Mouse (Mus musculus) Muller cell, postnatal 12 days (primary cell): ENCODE measurements at regions not wholly inside any gene's neighbourhood (a gene's known extent, or its start where the extent isn't known, plus 50 kb on each side); places are given as distances from the start of the nearest gene placed in this dataset.

Experiments used
- DNase-seq: peaks from one replicate; pipeline ENCODE4 v3.0.0-alpha.2; 2015; ENCODE audit errors: inconsistent ontology term

DNA sequence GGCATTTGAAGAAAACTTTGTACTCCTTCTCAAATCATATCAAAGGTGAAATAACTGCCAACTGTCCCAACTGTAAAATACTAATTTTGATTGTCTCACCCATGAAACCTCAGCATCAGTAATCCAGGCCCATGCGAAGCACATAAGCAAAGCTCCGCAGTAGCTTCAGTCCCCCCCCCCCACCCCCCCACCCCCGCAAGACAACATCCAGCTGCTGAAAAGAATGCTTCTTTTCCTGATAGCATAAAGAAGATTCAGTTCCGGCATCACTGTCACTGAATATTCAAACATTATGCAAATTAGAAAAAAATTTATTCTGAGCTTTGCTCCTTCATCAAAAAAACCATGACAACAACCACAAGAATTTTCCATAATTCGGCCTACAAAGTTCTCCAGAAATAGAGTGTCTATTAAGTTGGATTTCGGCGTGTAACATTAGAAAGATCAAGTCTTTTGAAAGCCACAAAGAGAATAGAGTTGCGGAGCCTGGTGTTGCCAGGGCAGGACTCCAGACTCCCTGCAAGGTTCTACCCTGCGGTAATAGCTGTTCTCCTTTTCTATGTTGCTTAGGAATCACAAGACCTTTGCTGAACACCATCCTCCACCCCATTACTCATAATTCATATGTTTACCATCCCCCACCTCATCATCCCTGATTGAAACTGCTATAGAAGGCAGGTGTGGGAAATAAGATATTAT, 77.9 kb upstream of the Asb5 start:
- DNase-seq, result no peak

DNA sequence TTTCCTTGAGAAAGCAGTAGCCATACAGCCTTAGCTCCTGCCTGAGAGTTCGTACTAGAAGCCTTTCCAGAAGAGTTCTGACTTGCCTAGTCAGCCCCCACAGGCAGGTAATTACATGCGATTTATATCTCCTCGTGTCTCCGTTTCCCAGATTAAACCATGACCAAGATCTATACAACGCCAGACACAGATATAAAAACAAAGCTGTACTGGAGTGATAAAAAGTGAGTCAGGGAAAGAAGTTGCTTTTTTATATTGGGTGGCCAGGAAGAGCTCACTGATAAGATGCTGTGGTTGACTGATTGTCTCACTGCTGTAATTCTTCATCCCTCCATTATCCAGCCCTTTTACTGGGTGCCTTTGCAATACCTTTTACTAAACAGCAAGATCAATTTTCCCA, 64.4 kb upstream of the Asb5 start:
- no peak for DNase-seq

DNA sequence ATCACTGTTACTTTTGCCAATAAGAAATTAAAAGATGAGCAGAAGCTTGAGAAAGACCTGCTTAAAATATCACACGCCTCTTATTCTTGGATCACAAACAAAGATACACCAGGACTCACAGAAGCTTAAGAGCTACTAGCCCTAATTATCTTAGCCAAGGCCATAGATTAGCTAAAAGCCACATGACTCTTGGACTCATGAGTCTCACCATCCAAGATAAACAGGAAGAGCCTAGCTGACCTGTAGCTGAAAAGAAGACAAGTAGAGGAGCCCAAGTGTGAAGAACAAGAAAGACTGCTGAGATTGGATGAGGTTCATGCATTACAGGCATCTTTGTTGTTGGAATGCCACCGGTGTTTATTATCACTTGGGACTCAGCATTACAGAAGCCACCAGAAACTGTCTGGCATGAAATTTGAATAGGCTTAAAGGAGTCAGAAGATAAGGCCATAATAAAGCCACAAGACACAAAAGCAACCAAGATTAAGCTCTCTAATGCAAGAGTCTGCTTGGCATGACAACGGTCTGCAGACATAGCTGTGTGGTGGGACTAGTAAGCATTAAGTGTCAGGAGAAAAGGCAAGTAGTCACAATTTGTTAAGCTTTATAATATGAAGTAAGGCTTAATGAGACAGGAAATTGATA, 63.8 kb upstream of the Asb5 start:
- no peak for DNase-seq
